Mouse (Mus musculus) erythroblast, embryonic 14.5 days (primary cell): ENCODE results near the gene Supt4a. TPM values are rescaled to one million over a fixed set of nuclear protein-coding genes. Genes with fewer than 3 reads are reported as not detected.

ENCODE experiments used
- H3K27me3 ChIP-seq: 2 replicates; pipeline ENCODE4 v1.6.1; 2012; ENCODE audit warnings: inconsistent platforms; ENCODE audit not compliant: control insufficient read depth
- H3K36me3 ChIP-seq: 2 replicates; pipeline ENCODE4 v1.6.1; 2012; ENCODE audit warnings: mild to moderate bottlenecking, inconsistent platforms; ENCODE audit not compliant: control insufficient read depth
- H3K4me1 ChIP-seq: 2 replicates; pipeline ENCODE4 v1.6.1; 2012; ENCODE audit warnings: inconsistent platforms; ENCODE audit not compliant: control insufficient read depth
- H3K4me3 ChIP-seq: replicated peaks from 2 replicates; pipeline ENCODE3; 2012; ENCODE audit warnings: moderate library complexity, mild to moderate bottlenecking, inconsistent platforms
- H3K9me3 ChIP-seq: 2 replicates; pipeline ENCODE4 v1.6.1; 2012; ENCODE audit warnings: low read length, inconsistent platforms, mixed read lengths; ENCODE audit not compliant: control insufficient read depth
- GATA1 ChIP-seq: IDR thresholded peaks from 2 replicates; pipeline ENCODE4 v1.6.1; 2012; ENCODE audit warnings: low read length, inconsistent platforms, mixed read lengths
- TAL1 ChIP-seq: IDR thresholded peaks from 3 replicates; pipeline ENCODE4 v1.6.1; 2012; ENCODE audit warnings: low read length, inconsistent platforms, mixed read lengths
- polyA plus RNA-seq: library from polyadenylated mRNA; stranded (reverse); fragments of >175 nt; gene quantifications from 2 replicates; pipeline ENCODE4 v1.2.3, GENCODE M21; 2012

The Supt4a gene
- polyA plus RNA-seq, 1 experiment = 4.3 TPM

DNA sequence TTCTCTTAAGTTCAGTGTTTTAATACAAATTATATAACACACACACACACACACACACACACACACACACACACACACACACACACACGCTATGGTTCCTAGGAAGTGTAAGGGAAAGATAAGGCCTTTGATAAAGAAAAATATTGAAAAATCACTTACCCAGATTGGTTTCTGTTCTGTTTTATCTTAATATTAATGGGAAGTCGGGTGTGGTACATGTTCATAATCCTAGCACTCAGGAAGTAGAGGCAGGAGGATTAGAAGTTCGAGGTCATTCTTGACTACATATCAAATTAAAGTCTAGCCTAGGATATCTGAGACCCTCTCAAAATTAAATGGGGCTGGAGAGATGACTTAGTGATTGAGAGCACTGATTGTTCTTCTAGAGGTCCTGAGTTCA, 15.2 kb upstream of the Supt4a start:
- peaks cover 80% of the 10 kb centered on the region for H3K4me1 ChIP-seq
- no peaks in the 10 kb centered on the region for H3K27me3 ChIP-seq
- peaks cover 9% of the 10 kb centered on the region for H3K9me3 ChIP-seq
- peaks cover 25% of the 10 kb centered on the region for H3K36me3 ChIP-seq
- TF ChIP-seq GATA1 = no peak
- no peak overlapping the region for H3K4me3 ChIP-seq

DNA sequence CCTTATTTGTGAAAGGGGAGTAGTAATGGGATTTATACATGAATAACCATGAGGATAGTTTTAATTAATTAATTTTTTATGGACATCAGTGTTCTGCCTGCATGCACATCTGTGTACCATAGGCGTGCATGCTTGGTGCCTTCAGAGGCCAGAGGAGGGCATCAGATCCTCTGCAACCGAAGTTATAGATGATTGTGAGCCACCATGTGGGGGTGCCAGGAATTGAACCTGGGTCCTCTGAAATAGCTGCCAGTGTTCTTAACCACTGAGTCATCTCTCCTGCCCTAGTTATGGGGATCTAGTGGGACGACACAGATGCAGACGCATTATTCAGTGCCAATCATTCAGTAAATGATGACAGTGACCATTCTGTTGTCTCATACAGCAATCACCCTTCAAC, 14.5 kb upstream of the Supt4a start:
- Histone ChIP-seq H3K4me3 (no peak overlapping the region), H3K36me3 (peaks cover 30% of the 10 kb centered on the region), H3K4me1 (peaks cover 86% of the 10 kb centered on the region), H3K27me3 (no peaks in the 10 kb centered on the region), H3K9me3 (peaks cover 9% of the 10 kb centered on the region)
- no peak for TF ChIP-seq TAL1
- TF ChIP-seq GATA1 = no peak

GRCm38 (mm10) chr11:87725515-87725914, 11.8 kb upstream of the Supt4a start:
- TF ChIP-seq GATA1 = no peak
- no peak for TF ChIP-seq TAL1
- Histone ChIP-seq H3K36me3 (peaks cover 35% of the 10 kb centered on the region), H3K4me3 (peak overlapping the region; percentile 57), H3K4me1 (peaks cover 90% of the 10 kb centered on the region), H3K9me3 (peaks cover 3% of the 10 kb centered on the region; the same call in 1 of the 2 replicates), H3K27me3 (no peaks in the 10 kb centered on the region)

- peak overlapping the region; percentile 57 for H3K4me3 ChIP-seq
These were observed 11.3 kb upstream of the Supt4a start for GRCm38 (mm10) chr11:87725964-87726562.

DNA sequence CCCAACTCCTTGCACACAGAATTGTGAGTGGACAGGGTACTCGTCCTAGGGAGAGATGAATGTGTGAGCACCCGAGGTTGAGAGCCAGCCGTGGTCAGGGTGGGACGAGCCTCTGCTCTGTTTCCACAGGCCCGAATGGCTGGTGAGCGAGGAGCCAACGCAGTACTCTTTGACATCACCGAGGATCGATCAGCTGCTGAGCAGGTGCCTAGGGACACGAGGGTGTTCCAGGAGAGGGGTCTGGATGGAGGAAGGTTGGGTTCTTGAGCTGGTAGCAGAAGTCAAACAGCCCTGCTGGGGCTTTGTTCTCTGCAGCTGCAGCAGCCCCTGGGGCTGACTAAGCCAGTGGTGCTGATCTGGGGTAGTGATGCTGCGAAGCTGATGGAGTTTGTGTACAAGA, 10.3 kb upstream of the Supt4a start:
- Histone ChIP-seq H3K4me1 (peaks cover 96% of the 10 kb centered on the region), H3K9me3 (peaks cover 3% of the 10 kb centered on the region; the same call in 1 of the 2 replicates), H3K4me3 (peak overlapping the region; percentile 57), H3K36me3 (peaks cover 49% of the 10 kb centered on the region), H3K27me3 (no peaks in the 10 kb centered on the region)
- no peak for TF ChIP-seq TAL1
- TF ChIP-seq GATA1 = no peak

More at GRCm38 (mm10) chr11:87725964-87726562, 11.3 kb upstream of the Supt4a start:
- H3K9me3 ChIP-seq = peaks cover 3% of the 10 kb centered on the region; the same call in 1 of the 2 replicates
- no peaks in the 10 kb centered on the region for H3K27me3 ChIP-seq
- peaks cover 92% of the 10 kb centered on the region for H3K4me1 ChIP-seq
- TF ChIP-seq GATA1 (peak; percentile 95), TAL1 (peak; percentile 81)
- peaks cover 39% of the 10 kb centered on the region for H3K36me3 ChIP-seq

DNA sequence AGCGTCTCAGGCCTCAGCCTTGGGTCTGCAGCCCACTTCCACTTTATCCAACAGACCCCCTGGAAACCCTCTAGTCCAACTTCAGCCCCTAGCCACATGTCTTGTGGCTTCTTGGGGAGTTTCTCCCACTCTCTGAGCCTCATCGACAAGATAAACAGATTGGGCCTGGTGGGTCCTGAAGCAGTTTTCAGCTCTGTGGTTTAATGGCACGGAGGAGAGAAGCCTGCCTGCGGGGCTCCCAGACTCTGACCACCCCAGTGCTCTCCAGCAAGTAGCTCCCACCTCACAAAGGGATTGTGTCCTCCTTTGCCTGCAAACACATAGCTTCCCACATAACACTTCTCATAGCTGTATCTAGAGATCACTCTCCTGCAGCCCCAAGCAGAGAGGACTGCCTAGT, 9.9 kb upstream of the Supt4a start:
- Histone ChIP-seq H3K4me1 (peaks cover 99% of the 10 kb centered on the region), H3K36me3 (peaks cover 53% of the 10 kb centered on the region), H3K27me3 (no peaks in the 10 kb centered on the region), H3K9me3 (peaks cover 3% of the 10 kb centered on the region; the same call in 1 of the 2 replicates), H3K4me3 (peak overlapping the region; percentile 57)
- TF ChIP-seq TAL1 (no peak), GATA1 (no peak)

DNA sequence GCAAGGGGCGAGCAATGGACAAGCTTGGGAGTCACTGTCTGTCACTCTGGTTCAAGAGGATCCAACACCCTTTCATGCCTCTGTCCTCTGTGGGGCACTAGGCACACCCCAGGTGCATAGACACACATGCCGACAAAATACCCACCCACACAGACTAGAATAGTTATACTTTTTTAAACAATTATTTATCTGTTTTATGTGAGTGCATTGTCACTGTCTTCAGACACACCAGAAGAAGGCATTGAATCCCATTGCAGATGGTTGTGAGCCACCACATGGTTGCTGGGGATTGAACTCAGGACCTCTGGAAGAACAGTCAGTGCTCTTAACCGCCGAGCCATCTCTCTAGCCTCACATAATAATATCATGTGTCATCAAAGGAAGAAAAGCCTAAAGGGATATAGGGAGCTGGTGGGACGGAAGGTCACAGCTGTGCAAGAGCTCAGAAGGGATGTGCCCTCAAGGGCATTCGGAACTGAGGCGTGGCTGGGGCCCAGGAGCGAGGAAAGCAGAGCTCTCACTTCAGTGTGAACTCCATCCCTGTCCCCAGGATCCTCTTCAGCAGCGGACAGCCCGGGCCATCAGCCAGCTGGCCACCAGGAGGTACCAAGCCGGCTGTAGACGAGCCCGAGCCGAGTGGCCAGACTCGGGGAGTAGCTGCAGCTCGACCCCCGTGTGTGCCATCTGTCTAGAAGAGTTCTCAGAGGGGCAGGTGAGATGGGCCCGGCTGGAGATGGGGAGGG, 8.3 kb upstream of the Supt4a start:
- peaks cover 59% of the 10 kb centered on the region for H3K36me3 ChIP-seq
- TF ChIP-seq TAL1 (no peak), GATA1 (no peak)
- no peaks in the 10 kb centered on the region for H3K27me3 ChIP-seq
- H3K9me3 ChIP-seq = no peaks in the 10 kb centered on the region
- peaks cover 100% of the 10 kb centered on the region for H3K4me1 ChIP-seq
- H3K4me3 ChIP-seq = peak overlapping the region; percentile 66

DNA sequence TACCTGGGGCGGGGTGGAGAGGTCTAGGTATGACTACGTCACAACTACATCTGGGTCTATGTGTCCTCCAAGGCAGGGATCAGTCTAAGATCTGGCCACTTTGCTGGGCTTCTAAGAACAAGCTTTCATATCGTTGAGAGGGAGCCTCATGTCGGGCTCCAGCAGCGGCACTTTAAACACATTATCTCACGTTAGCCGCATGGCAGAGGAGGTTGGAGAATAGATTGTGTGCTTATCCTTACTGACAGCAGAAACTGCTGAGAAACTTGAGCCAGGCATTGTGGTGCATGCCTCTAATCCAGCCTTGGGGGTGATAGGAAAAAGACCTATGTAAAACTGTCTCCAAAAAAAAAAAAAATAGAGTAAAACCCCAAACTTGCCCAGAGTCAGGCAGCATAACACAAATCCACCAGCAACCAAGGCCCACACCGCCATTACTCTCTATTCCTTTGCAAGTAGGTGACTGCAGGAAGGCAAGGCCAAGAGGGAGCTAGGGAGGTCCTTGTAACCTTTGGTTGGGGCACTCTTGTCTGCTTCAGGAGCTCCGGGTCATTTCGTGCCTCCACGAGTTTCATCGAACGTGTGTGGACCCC, 7.7 kb upstream of the Supt4a start:
- H3K9me3 ChIP-seq = no peaks in the 10 kb centered on the region
- peaks cover 100% of the 10 kb centered on the region for H3K4me1 ChIP-seq
- H3K36me3 ChIP-seq = peaks cover 66% of the 10 kb centered on the region
- H3K4me3 ChIP-seq = peak overlapping the region; percentile 66
- H3K27me3 ChIP-seq = no peaks in the 10 kb centered on the region
- TF ChIP-seq TAL1 = peak; percentile 56; the same call in 1 of the 3 replicates
- peak; percentile 37; the same call in 1 of the 2 replicates for TF ChIP-seq GATA1
